Mouse (Mus musculus) forebrain, postnatal 0 days (tissue): ENCODE data around the gene Sdc1. TPM values are rescaled to one million over a fixed set of nuclear protein-coding genes. Genes with fewer than 3 reads are reported as not detected.
A peak's percentile ranks its signal among the peaks of the same experiment; 100 is the strongest.

Source experiments
- ATAC-seq: fragments of 200-750 bp; cut with Nextera tagmentation; 2 replicates; pipeline ENCODE4 v1.8.0; 2017; ENCODE audit warnings: mild to moderate bottlenecking, moderate library complexity
- DNase-seq: peaks from one replicate; pipeline ENCODE4 v3.0.0-alpha.2; 2015
- H3K27ac ChIP-seq: fragments of 300-500 bp; sonication (generic); 2 replicates; pipeline ENCODE4 v1.5.1; 2014; ENCODE audit warnings: low read depth, mild to moderate bottlenecking, antibody characterized with exemption, low read length, moderate library complexity, mixed read lengths
- H3K27me3 ChIP-seq: fragments of 300-500 bp; sonication (generic); 2 replicates; pipeline ENCODE4 v1.6.1; 2014; ENCODE audit warnings: mild to moderate bottlenecking, low read length, mixed read lengths; ENCODE audit not compliant: insufficient read depth
- H3K36me3 ChIP-seq: fragments of 300-500 bp; sonication (generic); 2 replicates; pipeline ENCODE4 v1.6.1; 2014; ENCODE audit warnings: mild to moderate bottlenecking, moderate library complexity; ENCODE audit not compliant: insufficient read depth
- H3K4me1 ChIP-seq: fragments of 300-500 bp; sonication (generic); 2 replicates; pipeline ENCODE4 v1.6.1; 2014; ENCODE audit warnings: antibody characterized with exemption; ENCODE audit not compliant: insufficient read depth
- H3K4me2 ChIP-seq: fragments of 300-500 bp; sonication (generic); 2 replicates; pipeline ENCODE4 v1.6.1; 2014; ENCODE audit warnings: low read depth, mild to moderate bottlenecking, moderate library complexity
- H3K4me3 ChIP-seq: fragments of 300-500 bp; sonication (generic); 2 replicates; pipeline ENCODE4 v1.5.1; 2014; ENCODE audit warnings: low read depth, low read length, mixed read lengths
- H3K9ac ChIP-seq: fragments of 300-500 bp; sonication (generic); 2 replicates; pipeline ENCODE4 v1.6.1; 2014; ENCODE audit warnings: mild to moderate bottlenecking
- H3K9me3 ChIP-seq: fragments of 300-500 bp; sonication (generic); 2 replicates; pipeline ENCODE4 v1.6.1; 2016; ENCODE audit warnings: low read length
- CTCF ChIP-seq: sonication (generic); IDR thresholded peaks from 2 replicates; pipeline ENCODE4 v1.5.1; 2016; ENCODE audit warnings: antibody characterized with exemption, control low read depth, low read depth
- WGBS: fragments of 180-500 bp; shearing (Covaris S2); extraction: QIAGEN DNeasy Blood & Tissue Kit; methylation state at CpG from one replicate; pipeline ENCODE4 v1.1.7; 2014; 5-methylcytosine and 5-hydroxymethylcytosine counted together
- polyA plus RNA-seq: library from polyadenylated mRNA; unstranded; fragments of >200 nt; fragmentation: Nextera tagmentation; extraction: Ambion mirVana; gene quantifications from 2 replicates; pipeline ENCODE4 v1.2.1, GENCODE M21; 2015
- total RNA-seq: library from RNA; depleted of rRNA; stranded (reverse); fragments of >200 nt; gene quantifications from 2 replicates; pipeline ENCODE4 v1.2.3, GENCODE M21; 2014; rRNA removed

The Sdc1 gene
- total RNA-seq (12.4 and 19.4 TPM in 2 replicates), polyA plus RNA-seq (15.2 and 17.7 TPM in 2 replicates)

GRCm38 (mm10) chr12:8770946-8771843, at the start of gene Sdc1:
Gene Sdc1, plus strand, starts transcription at chr12:8771323.
- peak within 1 kb of the TSS; percentile 66 for H3K9ac ChIP-seq
- no peaks in the 10 kb centered on the region for H3K36me3 ChIP-seq
- WGBS: 5% methylated on average over 67 of the region's 67 CpGs
- H3K4me1 ChIP-seq: peaks cover 4% of the 10 kb centered on the region; the same call in 1 of the 2 replicates
- peak; percentile 45 for TF ChIP-seq CTCF
- DNase-seq (peak; percentile 74), ATAC-seq (peak; percentile 80)
- no peaks in the 10 kb centered on the region for H3K27me3 ChIP-seq
- H3K27ac ChIP-seq: peak within 1 kb of the TSS; percentile 42
- peak within 1 kb of the TSS; percentile 97 for H3K4me2 ChIP-seq
- H3K4me3 ChIP-seq: peak within 1 kb of the TSS; percentile 56
- H3K9me3 ChIP-seq: no peaks in the 10 kb centered on the region

- Histone ChIP-seq H3K4me1 (no peaks in the 10 kb centered on the region), H3K27me3 (no peaks in the 10 kb centered on the region), H3K4me3 (no peak overlapping the region), H3K27ac (no peak overlapping the region), H3K9ac (no peak overlapping the region), H3K4me2 (no peak overlapping the region), H3K9me3 (no peaks in the 10 kb centered on the region), H3K36me3 (peaks cover 25% of the 10 kb centered on the region)
- no peak for DNase-seq
- peak; percentile 21; the same call in 1 of the 2 replicates for TF ChIP-seq CTCF
- ATAC-seq: no peak
- WGBS: 44% methylated on average over 1 of the region's 1 CpGs
Observed at GRCm38 (mm10) chr12:8726890-8727289, 44.2 kb upstream of the Sdc1 start.

DNA sequence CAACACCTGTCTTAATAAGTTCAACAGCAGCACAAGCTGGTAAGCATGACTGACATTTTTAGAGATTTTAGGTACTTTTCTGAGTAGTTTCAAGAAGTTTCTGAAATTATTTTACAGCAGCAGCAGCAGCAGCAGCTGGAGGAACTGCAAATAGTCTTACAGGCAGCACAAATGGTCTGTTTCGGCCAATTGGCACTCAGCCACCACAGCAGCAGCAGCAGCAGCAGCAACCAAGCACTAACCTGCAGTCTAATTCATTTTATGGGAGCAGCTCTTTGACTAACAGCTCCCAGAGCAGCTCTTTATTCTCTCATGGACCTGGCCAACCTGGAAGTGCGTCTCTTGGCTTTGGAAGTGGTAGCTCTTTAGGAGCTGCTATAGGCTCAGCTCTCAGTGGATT, 42.4 kb upstream of the Sdc1 start:
- H3K4me2 ChIP-seq: no peak overlapping the region
- 83% methylated on average over 2 of the region's 2 CpGs for WGBS
- H3K4me1 ChIP-seq: no peaks in the 10 kb centered on the region
- H3K9ac ChIP-seq: no peak overlapping the region
- H3K27ac ChIP-seq: no peak overlapping the region
- ATAC-seq (no peak), DNase-seq (no peak)
- no peaks in the 10 kb centered on the region for H3K27me3 ChIP-seq
- H3K4me3 ChIP-seq: no peak overlapping the region
- no peak for TF ChIP-seq CTCF
- no peaks in the 10 kb centered on the region for H3K9me3 ChIP-seq
- H3K36me3 ChIP-seq: peaks cover 21% of the 10 kb centered on the region

DNA sequence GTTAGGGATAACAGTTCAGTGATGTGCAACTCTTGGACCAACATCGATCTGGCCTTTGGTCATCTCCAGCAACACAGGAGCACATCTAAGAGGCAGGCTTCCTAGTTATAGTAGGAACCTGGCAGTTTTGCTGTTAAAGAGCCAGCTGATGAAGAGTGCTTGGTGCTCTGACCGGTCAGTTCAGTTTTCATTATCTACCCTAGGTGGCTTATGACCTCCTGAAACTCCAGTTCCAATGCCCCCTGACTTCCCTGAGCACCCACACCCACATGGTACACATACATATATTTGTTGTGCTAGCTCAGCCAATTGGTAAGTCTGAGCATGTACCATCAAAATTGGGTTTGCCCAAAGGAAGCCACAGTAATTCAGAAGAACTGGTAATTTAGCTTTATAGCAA, 17.5 kb upstream of the Sdc1 start:
- H3K4me1 ChIP-seq: no peaks in the 10 kb centered on the region
- peaks cover 28% of the 10 kb centered on the region; the same call in 1 of the 2 replicates for H3K36me3 ChIP-seq
- H3K27me3 ChIP-seq: no peaks in the 10 kb centered on the region
- no peak overlapping the region for H3K4me3 ChIP-seq
- WGBS: 96% methylated on average over 2 of the region's 2 CpGs
- no peak for TF ChIP-seq CTCF
- no peak overlapping the region for H3K9ac ChIP-seq
- H3K9me3 ChIP-seq: no peaks in the 10 kb centered on the region
- no peak overlapping the region for H3K27ac ChIP-seq
- ATAC-seq: 0 out of 2 replicates have a peak, but pooled peaks have one; percentile 2
- DNase-seq: no peak
- no peak overlapping the region for H3K4me2 ChIP-seq

- 81% methylated on average over 4 of the region's 4 CpGs for WGBS
- TF ChIP-seq CTCF: no peak
- Histone ChIP-seq H3K9me3 (no peaks in the 10 kb centered on the region), H3K27ac (no peak overlapping the region), H3K27me3 (no peaks in the 10 kb centered on the region), H3K4me1 (no peaks in the 10 kb centered on the region), H3K4me3 (no peak overlapping the region), H3K36me3 (peaks cover 24% of the 10 kb centered on the region; the same call in 1 of the 2 replicates), H3K4me2 (no peak overlapping the region), H3K9ac (no peak overlapping the region)
- ATAC-seq: peak; percentile 32
- DNase-seq: no peak
Observed at GRCm38 (mm10) chr12:8754116-8754515, 17.0 kb upstream of the Sdc1 start.

GRCm38 (mm10) chr12:8758029-8758428, 13.1 kb upstream of the Sdc1 start:
- 97% methylated on average over 3 of the region's 3 CpGs for WGBS
- TF ChIP-seq CTCF: peak; percentile 34; the same call in 1 of the 2 replicates

GRCm38 (mm10) chr12:8759115-8759514, 12.0 kb upstream of the Sdc1 start:
- TF ChIP-seq CTCF: no peak
- DNase-seq: no peak
- H3K9ac ChIP-seq: no peak overlapping the region
- H3K4me2 ChIP-seq: no peak overlapping the region
- H3K4me3 ChIP-seq: no peak overlapping the region
- H3K27me3 ChIP-seq: no peaks in the 10 kb centered on the region
- H3K27ac ChIP-seq: no peak overlapping the region
- no peaks in the 10 kb centered on the region for H3K9me3 ChIP-seq
- H3K36me3 ChIP-seq: 0 out of 2 replicates have a peak, but pooled peaks cover 1% of the 10 kb centered on the region
- ATAC-seq: no peak
- H3K4me1 ChIP-seq: no peaks in the 10 kb centered on the region
- 81% methylated on average over 4 of the region's 4 CpGs for WGBS

More at GRCm38 (mm10) chr12:8758029-8758428, 13.1 kb upstream of the Sdc1 start:
- ATAC-seq: no peak
- H3K4me2 ChIP-seq: no peak overlapping the region
- H3K27me3 ChIP-seq: no peaks in the 10 kb centered on the region
- 0 out of 2 replicates have a peak, but pooled peaks cover 10% of the 10 kb centered on the region for H3K36me3 ChIP-seq
- no peak overlapping the region for H3K9ac ChIP-seq
- DNase-seq: no peak
- H3K4me1 ChIP-seq: no peaks in the 10 kb centered on the region
- no peak overlapping the region for H3K27ac ChIP-seq
- H3K9me3 ChIP-seq: no peaks in the 10 kb centered on the region
- no peak overlapping the region for H3K4me3 ChIP-seq
